Mouse (Mus musculus) G1E-ER4 (cell line): ENCODE measurements around the gene Vmn1r167. TPM values are rescaled to one million over a fixed set of nuclear protein-coding genes. Genes with fewer than 3 reads are reported as not detected.
"Not testable (repeated sequence)": the region's sequence is repeated elsewhere in the genome, so short reads cannot be mapped to it uniquely, and the experiment has no call there.

Experiments used
- GATA1 ChIP-seq: IDR thresholded peaks from one replicate; pipeline ENCODE4 v1.8.0; 2012; ENCODE audit warnings: low read length, inconsistent platforms
- polyA plus RNA-seq: library from polyadenylated mRNA; stranded (reverse); fragments of >175 nt; gene quantifications from 2 replicates; pipeline ENCODE4 v1.2.3, GENCODE M21; 2012

The Vmn1r167 gene
- not detected in 2 replicates for polyA plus RNA-seq

DNA sequence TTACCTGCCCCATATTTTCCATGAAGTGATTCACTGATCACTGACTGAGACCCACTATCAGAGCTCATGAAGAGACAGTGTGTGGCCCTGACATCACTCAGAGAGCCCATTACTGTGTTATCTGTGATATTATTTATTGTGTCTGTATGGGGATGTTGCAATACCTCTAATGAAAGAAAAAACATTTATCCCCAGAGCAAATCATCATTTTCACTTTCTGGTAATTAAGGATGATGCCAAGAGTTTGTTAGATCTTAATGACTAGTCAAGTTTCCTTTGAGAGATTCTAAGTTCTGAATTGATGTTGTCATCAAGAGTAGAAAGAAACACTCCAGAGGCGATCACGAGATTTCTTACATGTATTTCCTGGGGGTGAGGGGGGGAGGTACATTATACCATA lies at the start of gene Vmn1r167:
Gene Vmn1r167 (minus strand): TSS at position 101 of the 400 bp plus-strand sequence.
- TF ChIP-seq GATA1 = not testable (repeated sequence)

DNA sequence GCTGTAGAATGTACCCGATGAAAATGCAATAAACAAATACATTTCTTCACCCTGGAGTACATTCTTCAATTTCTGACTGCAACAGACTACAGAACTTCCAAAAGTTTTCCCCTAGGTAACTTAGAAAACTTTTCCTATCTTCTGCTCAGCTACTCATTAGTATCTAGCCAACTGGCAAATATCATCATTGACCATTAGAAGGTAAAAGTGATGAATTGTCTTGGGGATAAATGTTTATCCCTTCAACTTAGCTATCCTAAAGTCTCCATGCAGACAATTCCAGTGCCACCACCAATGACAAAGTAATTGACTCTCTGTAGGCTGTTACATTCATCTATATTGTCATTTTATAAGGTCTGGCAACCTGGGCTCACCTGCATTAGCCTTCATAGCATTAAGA lies 32.4 kb upstream of the Vmn1r167 start, which contains the start of gene Vmn1r168:
Gene Vmn1r168 (plus strand): TSS at position 301 of the 400 bp plus-strand sequence.
- TF ChIP-seq GATA1 = not testable (repeated sequence)

Other genes starting within 250 kb of the Vmn1r167 start
- gene Gm6902, start 228.3 kb downstream of the Vmn1r167 start, polyA plus RNA-seq = not detected in 2 replicates
- gene Nlrp4e, start 206.0 kb downstream of the Vmn1r167 start, polyA plus RNA-seq = not detected in 2 replicates
- not detected in 2 replicates for gene Nlrp5, start 121.3 kb downstream of the Vmn1r167 start, polyA plus RNA-seq
- gene Vmn1r168, start 32.5 kb upstream of the Vmn1r167 start, polyA plus RNA-seq = not detected in 2 replicates
- gene Vmn1r169, start 68.3 kb upstream of the Vmn1r167 start, polyA plus RNA-seq = not detected in 2 replicates
- gene Vmn1r170, start 99.0 kb upstream of the Vmn1r167 start, polyA plus RNA-seq = not detected in 2 replicates
- gene Vmn1r171, start 123.5 kb upstream of the Vmn1r167 start, polyA plus RNA-seq = not detected in 2 replicates
- gene Vmn1r172, start 151.1 kb upstream of the Vmn1r167 start, polyA plus RNA-seq = not detected in 2 replicates
- not detected in 2 replicates for gene Vmn1r173, start 193.5 kb upstream of the Vmn1r167 start, polyA plus RNA-seq
- not detected in 2 replicates for gene Vmn1r174, start 245.1 kb upstream of the Vmn1r167 start, polyA plus RNA-seq